Mouse (Mus musculus) liver, postnatal 0 days (tissue): Measurements from ENCODE around the gene Zfp935.
"Not testable (repeated sequence)": the region's sequence is repeated elsewhere in the genome, so short reads cannot be mapped to it uniquely, and the experiment has no call there.

Experiments
- CTCF ChIP-seq: sonication (generic); IDR thresholded peaks from 2 replicates; pipeline ENCODE4 v1.5.1; 2016; ENCODE audit warnings: antibody characterized with exemption, low read depth
- EP300 ChIP-seq: IDR thresholded peaks from 2 replicates; pipeline ENCODE4 v1.6.1; 2016; ENCODE audit warnings: antibody characterized with exemption, low read depth, mild to moderate bottlenecking

DNA sequence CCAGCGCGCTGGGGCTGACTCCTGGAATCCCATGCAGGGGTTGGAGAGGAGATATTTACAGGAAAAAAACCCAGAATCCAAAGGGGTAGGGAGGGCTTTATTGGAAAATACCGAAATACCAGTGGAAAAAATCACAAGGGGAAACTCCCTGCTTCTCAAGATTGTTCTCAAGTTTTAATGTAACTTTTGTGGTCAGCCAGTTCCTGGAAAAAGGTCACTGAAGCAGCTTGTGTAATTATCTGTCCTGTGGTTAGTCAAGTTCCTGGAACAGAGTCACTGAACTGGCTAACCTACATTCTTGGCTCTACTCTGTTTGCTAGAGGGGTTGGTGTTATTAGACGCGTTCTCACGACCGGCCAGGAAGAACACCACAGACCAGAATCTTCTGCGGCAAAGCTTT lies 85.7 kb downstream of the Zfp935 start:
- TF ChIP-seq CTCF, EP300: not testable (repeated sequence)
